Mouse (Mus musculus) T-helper 2 cell (primary cell): ENCODE data around the gene Isy1.

Source experiments
- in situ Hi-C: fragments of 300-600 bp; cut with MboI, MseI; formaldehyde crosslinking; loops from one replicate; pipeline ENCODE4 v1.15.1; 2025; ENCODE audit warnings: high pct_unique_total_duplicates

The Isy1 gene

DNA sequence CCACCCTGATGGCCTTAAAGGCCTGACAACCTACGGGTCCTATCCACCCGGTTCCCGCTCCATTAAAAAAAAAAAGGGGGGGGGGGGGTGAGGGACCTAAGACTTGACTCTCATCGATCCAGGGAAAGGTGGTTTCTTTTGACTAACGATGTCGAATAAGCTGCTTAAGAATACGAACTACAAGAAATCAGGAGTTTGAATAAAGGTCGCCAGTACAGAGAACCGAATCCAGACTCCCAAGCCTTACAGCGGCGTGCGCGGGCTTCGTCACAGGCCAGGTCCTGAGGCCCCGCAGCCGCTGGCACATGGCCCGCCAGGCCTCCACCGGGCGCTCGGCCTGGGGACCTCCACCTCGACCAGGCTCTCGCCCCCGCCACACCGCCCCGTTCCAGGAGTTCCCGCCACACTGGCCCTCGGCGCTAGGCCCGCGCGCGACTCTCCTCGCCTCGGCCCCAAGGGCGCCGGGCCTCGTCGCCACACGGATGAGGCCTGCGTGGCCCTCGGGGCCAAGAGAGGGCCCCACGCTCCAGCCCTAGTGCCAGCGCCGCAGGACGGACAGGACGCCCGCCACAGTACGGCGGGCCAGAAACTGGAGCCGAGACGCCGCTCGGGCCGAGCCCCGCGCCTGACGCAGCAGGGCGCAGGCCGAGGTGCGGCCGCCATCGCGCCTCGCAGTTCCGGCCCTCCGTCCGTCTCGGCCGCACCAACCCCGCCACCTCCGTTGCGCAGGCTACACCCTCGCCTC lies 11.7 kb upstream of the Isy1 start:
- in situ Hi-C loops = no loop called here

GRCm38 (mm10) chr6:87849780-87850154 lies 11.2 kb upstream of the Isy1 start:
- in situ Hi-C loops = no loop called here

GRCm38 (mm10) chr6:87846813-87847212 lies 8.2 kb upstream of the Isy1 start:
- in situ Hi-C loops = no loop called here

GRCm38 (mm10) chr6:87845031-87845695 lies 6.6 kb upstream of the Isy1 start:
- in situ Hi-C loops = no loop called here

DNA sequence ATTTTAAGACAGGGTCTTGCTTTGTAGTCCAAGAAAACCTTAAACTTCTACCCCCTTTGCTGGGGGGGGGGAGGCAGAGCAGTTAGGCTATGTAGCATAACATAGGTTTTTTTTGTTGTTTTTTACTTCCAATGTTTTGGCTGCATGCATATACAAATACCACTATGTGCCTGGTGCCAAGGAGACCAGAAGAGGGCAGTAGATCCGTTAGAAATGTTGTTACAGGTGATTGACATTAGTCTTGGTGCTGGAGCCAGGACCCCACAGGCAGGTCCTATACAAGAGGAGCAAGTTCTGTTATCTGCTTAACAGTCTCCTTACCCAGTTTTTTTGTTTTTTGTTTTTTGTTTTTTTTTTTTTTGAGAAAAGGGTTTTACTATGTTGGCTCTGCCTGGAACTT lies 3.7 kb upstream of the Isy1 start:
- in situ Hi-C loops = no loop called here

GRCm38 (mm10) chr6:87841635-87842034 lies 3.0 kb upstream of the Isy1 start:
- in situ Hi-C loops = no loop called here

DNA sequence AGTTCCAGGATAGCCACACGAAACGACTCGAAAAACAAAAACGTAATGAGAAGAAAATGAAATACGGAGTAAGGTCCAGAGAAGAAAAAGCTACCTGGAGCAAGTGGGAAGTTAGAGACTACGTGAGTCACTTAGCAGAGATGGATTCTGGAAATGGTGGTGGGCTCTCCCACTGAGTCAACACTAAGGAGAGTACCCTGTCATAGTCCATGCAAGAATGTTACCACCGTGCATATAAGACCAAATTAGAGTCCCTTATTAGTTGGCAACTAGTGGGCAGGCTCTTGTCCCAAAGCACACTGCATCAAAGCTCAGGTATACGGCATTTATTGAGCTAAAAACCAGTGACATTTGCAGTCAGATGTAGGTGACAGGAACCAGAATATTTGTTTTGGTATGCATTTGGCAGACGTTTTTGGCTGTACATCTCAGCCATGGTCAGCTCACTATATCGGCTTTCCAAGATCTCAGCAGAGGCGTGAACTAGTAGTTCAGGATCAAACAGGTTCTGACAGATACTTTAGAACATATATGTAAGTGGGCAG lies 1.3 kb upstream of the Isy1 start:
- in situ Hi-C loops = no loop called here

DNA sequence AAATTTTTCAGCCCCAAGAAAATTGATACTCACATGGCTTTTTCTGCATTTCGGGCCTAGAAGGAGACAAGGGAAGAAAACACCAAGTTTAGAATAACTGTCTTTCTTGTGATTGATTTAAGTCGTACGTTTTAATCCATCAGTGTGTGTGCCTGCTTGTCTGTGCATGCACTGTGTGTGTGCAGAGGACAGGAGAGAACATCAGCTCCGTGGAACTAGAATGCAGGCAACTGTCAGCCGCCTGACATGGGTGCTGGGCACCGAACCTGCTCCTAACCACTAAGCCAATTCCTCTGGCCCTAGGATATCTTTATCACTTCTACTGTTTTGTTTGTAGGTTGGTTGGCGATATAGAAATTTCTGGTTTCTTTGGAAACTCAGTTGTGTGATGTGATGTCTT lies 2.9 kb downstream of the Isy1 start, which contains the start of gene Gm45140:
Gene Gm45140, minus strand, starts transcription at position 101 of the 400 bp plus-strand sequence.
- in situ Hi-C loops = no loop called here

DNA sequence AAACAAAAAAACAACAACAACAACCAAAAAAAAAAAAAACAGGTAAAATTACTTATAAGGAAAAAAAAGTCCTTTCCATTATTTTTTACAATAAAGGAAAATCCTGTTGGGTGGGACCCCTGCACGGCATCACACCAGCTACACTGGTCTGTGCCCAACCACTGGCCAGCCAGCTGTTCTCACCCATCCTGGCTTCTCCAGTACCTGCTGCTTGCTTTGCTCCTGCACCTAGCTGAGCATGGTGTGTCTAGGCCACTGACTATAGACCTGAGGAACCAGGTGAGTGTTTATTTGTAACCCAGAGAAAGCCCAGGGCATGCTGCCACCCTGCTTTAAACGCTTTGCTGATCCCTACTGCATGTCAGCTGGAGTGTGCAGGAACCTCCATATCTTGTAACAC lies 18.2 kb downstream of the Isy1 start:
- in situ Hi-C loops = no loop called here

- in situ Hi-C loops = no loop called here
These were observed 24.1 kb downstream of the Isy1 start for GRCm38 (mm10) chr6:87814486-87814885.

- in situ Hi-C loops = no loop called here
These were observed 25.9 kb downstream of the Isy1 start for GRCm38 (mm10) chr6:87812656-87813055.

DNA sequence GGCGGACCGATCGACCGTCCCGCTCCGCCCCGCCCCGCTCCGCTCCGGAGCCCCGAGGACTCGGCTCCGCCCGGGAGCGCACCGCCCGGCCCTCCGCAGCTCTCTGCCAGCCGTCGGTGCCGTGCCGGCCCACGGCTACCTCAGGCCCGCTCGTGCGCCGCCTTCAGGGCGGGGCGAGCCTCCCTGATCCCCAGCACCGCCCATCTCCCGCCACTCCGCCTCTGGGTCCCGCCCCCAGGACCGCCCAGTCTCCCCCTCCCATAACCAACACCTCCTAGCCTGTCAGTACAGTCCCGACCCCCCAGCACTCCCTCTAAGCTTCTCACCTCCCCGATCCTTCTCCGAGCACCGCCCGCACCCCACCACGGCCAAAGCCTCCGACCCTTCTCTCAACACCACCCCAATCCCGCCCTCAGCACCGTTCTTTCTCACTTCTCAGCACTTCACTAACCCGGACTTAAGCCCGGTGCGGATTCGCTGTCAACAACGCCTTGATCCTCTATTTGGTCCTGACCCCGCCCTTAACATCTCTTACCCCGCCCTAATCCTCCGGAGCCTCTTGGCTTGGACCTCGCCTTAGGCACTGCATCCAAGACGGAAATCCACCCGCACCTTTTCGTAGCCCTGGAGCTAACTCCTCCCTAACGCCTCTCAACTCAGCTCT lies 26.8 kb downstream of the Isy1 start, which contains the start of gene Rab43:
Gene Rab43, minus strand, starts transcription at position 490 of the 664 bp plus-strand sequence.
- in situ Hi-C loops = no loop called here

- in situ Hi-C loops = no loop called here
These were observed 27.6 kb downstream of the Isy1 start for GRCm38 (mm10) chr6:87810713-87811669.

- in situ Hi-C loops = no loop called here
These were observed 28.3 kb downstream of the Isy1 start for GRCm38 (mm10) chr6:87810311-87810710.

- in situ Hi-C loops = loop anchor here (5.0 to 10.0 kb wide), 2 partner anchors 47 to 345 kb away; no protein-coding TSS in a partner anchor
These were observed 28.9 kb downstream of the Isy1 start for GRCm38 (mm10) chr6:87809651-87810161.

GRCm38 (mm10) chr6:87809144-87809543 lies 29.5 kb downstream of the Isy1 start:
- in situ Hi-C loops = loop anchor here (5.0 to 10.0 kb wide), 2 partner anchors 47 to 344 kb away; no protein-coding TSS in a partner anchor

DNA sequence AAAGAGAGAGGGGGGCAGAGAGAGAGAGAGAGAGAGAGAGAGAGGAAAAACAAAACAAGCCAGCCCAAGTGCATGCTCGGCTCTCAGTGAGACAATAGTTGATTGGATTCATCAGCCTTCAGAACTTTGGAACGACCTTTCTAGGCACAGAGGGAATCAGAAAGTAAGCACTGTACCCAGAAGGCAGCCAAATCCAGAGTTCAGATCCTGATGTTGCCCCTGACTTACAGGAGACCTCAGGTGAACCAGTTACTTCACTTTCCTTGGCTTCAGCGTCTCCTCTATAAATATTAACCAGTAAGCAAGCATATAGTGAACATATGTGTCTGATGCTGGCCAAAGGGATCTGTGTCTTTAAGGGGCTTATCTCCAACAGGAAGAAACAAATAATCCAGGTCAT lies 30.1 kb downstream of the Isy1 start:
- in situ Hi-C loops = loop anchor here (5.0 to 10.0 kb wide), 2 partner anchors 46 to 344 kb away; no protein-coding TSS in a partner anchor

DNA sequence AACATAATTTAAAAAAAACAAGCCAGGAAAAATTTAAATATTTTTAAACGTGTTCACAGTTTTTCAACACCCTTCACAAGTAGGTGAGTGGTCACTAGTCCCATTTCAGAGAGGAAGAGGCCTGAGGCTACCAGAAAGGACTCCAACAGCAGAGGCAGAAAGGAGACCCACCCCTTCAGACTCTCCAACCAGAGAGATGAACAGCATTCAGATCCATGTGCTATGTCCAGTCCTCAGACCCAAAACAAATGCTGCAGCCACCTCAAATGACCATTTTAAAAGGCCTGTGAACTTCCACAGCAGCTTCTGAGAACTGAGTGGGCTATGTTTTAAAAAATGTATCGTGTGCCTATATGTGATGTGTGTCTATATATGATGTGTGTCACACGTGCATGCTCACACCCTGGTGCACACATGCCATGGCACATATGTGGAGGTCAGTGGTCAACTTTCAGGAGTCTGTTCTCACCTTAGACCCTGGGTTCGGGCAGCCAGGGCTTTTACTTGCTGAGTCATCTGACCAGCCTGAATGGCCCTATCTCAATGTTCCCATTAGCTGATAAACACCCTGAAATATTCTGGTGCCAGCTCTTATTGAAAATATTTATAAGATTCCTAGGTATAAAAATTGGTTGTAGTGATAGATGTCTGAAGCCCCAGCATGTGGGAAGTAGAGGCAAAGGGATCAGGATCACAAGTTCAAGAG lies 30.7 kb downstream of the Isy1 start:
- in situ Hi-C loops = loop anchor here (5.0 to 10.0 kb wide), 2 partner anchors 46 to 343 kb away; no protein-coding TSS in a partner anchor

DNA sequence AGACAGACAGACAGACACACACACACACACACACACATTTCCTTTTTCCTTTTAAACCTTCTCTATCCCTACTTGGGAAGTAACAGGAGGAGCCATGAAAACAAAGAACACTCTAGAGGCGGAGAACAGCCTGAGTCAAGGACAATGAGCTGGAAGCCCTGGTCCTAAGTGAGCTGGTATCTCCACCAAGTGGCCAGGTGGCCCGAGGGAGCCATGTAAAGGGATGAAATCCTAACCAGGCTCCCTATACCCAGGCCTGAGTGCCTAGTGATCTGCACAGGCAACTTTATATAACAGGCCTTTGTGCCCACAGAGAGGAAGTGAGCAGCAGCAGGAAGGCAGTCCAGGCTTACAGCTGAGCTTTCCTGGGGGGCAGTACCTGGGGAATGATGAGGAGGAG lies 31.7 kb downstream of the Isy1 start:
- in situ Hi-C loops = loop anchor here (5.0 to 10.0 kb wide), 2 partner anchors 45 to 342 kb away; no protein-coding TSS in a partner anchor

DNA sequence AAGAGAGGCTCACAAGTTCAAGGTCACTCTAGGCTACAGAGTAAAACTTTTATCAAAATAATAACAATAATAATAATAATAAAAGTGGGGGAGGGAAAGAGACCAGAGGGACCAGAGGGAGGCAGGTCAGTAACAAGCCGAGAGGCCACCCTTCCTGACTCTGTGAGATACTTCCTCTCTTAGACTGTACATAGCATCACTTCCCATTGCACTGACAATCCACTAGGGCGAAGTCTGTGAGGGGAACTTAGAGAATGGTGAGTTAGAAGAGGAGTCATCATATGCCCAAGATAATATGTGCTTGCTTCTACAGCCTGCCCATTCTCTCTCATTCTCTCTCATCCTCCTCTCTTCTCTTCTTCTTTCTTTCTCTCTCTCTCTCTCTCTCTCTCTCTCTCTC lies 32.6 kb downstream of the Isy1 start:
- in situ Hi-C loops = loop anchor here (5.0 to 10.0 kb wide), 2 partner anchors 44 to 341 kb away; no protein-coding TSS in a partner anchor
